Mouse (Mus musculus) left cerebral cortex, adult 9 months (tissue): Measurements from ENCODE around the gene Gdpd4.

Source experiments
- DNase-seq, 2 experiments: peaks; one replicate each; pipeline ENCODE4 v3.0.0; 2022; ENCODE audit warnings: low spot score in 2 of 2

Gdpd4 gene

GRCm38 (mm10) chr7:97919742-97920141, at the start of gene Gdpd4:
Gene Gdpd4 (plus strand): TSS chr7:97919955.
- no peak for DNase-seq

- peak; percentile 23 to 39 for DNase-seq
These were observed 47.4 kb upstream of the Gdpd4 start for GRCm38 (mm10) chr7:97872396-97872795.

- no peak for DNase-seq
These were observed 46.4 kb upstream of the Gdpd4 start for GRCm38 (mm10) chr7:97873317-97873716.

- DNase-seq = no peak
These were observed 41.8 kb upstream of the Gdpd4 start for GRCm38 (mm10) chr7:97877846-97878538.

GRCm38 (mm10) chr7:97911646-97912045, 8.1 kb upstream of the Gdpd4 start:
- peak in 1 of 2 experiments; percentile 19 for DNase-seq

GRCm38 (mm10) chr7:97914833-97915516, 4.8 kb upstream of the Gdpd4 start:
- DNase-seq = peak in 1 of 2 experiments; percentile 41

GRCm38 (mm10) chr7:97925819-97926218, 6.1 kb downstream of the Gdpd4 start:
- DNase-seq = peak in 1 of 2 experiments; percentile 38

- DNase-seq = no peak
These were observed 7.2 kb downstream of the Gdpd4 start for GRCm38 (mm10) chr7:97926978-97927377.

- DNase-seq = no peak
These were observed 24.7 kb downstream of the Gdpd4 start for GRCm38 (mm10) chr7:97944485-97944884.

GRCm38 (mm10) chr7:97972486-97972885, 52.7 kb downstream of the Gdpd4 start:
- DNase-seq = no peak

GRCm38 (mm10) chr7:97977463-97977862, 57.7 kb downstream of the Gdpd4 start:
- DNase-seq = peak; percentile 36 to 71

- no peak for DNase-seq
These were observed 64.5 kb downstream of the Gdpd4 start for GRCm38 (mm10) chr7:97984108-97984834.

- DNase-seq = no peak
These were observed 82.9 kb downstream of the Gdpd4 start for GRCm38 (mm10) chr7:98002617-98003016.

GRCm38 (mm10) chr7:98048101-98048824, 128.5 kb downstream of the Gdpd4 start:
- no peak for DNase-seq

- DNase-seq = peak in 1 of 2 experiments; percentile 25
These were observed 132.2 kb downstream of the Gdpd4 start for GRCm38 (mm10) chr7:98051980-98052379.

GRCm38 (mm10) chr7:98054461-98054860, 134.7 kb downstream of the Gdpd4 start:
- DNase-seq = no peak

GRCm38 (mm10) chr7:98054942-98055341, 135.2 kb downstream of the Gdpd4 start:
- DNase-seq = no peak

GRCm38 (mm10) chr7:98066229-98066628, 146.5 kb downstream of the Gdpd4 start:
- no peak for DNase-seq

GRCm38 (mm10) chr7:98071620-98072019, 151.9 kb downstream of the Gdpd4 start:
- peak in 1 of 2 experiments; percentile 76 for DNase-seq

GRCm38 (mm10) chr7:98077453-98077852, 157.7 kb downstream of the Gdpd4 start:
- no peak for DNase-seq

GRCm38 (mm10) chr7:98082376-98082775, 162.6 kb downstream of the Gdpd4 start:
- DNase-seq = no peak
